Mouse (Mus musculus) forebrain, embryonic 14.5 days (tissue): ENCODE measurements at regions not wholly inside any gene's neighbourhood (a gene's known extent, or its start where the extent isn't known, plus 50 kb on each side); places are given as distances from the start of the nearest gene placed in this dataset.
A peak's percentile ranks its signal among the peaks of the same experiment; 100 is the strongest.

Source experiments
- ATAC-seq: fragments of 200-750 bp; cut with Nextera tagmentation; 2 replicates; pipeline ENCODE4 v1.8.0; 2017; ENCODE audit warnings: mild to moderate bottlenecking, moderate library complexity
- DNase-seq: peaks from one replicate; pipeline ENCODE4 v3.0.0-alpha.2; 2015; ENCODE audit warnings: low spot score
- H3K27ac ChIP-seq: fragments of 300-500 bp; sonication (generic); 2 replicates; pipeline ENCODE4 v1.5.1; 2014; ENCODE audit warnings: low read depth, mild to moderate bottlenecking, control low read depth, low read length, moderate library complexity
- H3K27me3 ChIP-seq: fragments of 300-500 bp; sonication (generic); replicated peaks from 2 replicates; pipeline ENCODE4 v1.6.1; 2014; ENCODE audit warnings: low read length, control low read depth, mixed read lengths; ENCODE audit not compliant: control insufficient read depth, insufficient read depth
- H3K36me3 ChIP-seq: fragments of 300-500 bp; sonication (generic); 2 replicates; pipeline ENCODE4 v1.6.1; 2014; ENCODE audit warnings: low read length, control low read depth; ENCODE audit not compliant: control insufficient read depth, insufficient read depth
- H3K4me1 ChIP-seq: fragments of 300-500 bp; sonication (generic); 2 replicates; pipeline ENCODE4 v1.6.1; 2014; ENCODE audit warnings: antibody characterized with exemption, low read length, control low read depth; ENCODE audit not compliant: control insufficient read depth, insufficient read depth
- H3K4me2 ChIP-seq: fragments of 300-500 bp; sonication (generic); 2 replicates; pipeline ENCODE4 v1.6.1; 2014; ENCODE audit warnings: mild to moderate bottlenecking, control low read depth, low read length
- H3K4me3 ChIP-seq: fragments of 300-500 bp; sonication (generic); 2 replicates; pipeline ENCODE4 v1.5.1; 2014; ENCODE audit warnings: low read depth, low read length, control low read depth
- H3K9ac ChIP-seq: fragments of 300-500 bp; sonication (generic); 2 replicates; pipeline ENCODE4 v1.6.1; 2014; ENCODE audit warnings: mild to moderate bottlenecking, low read length, control low read depth, moderate library complexity
- H3K9me3 ChIP-seq: fragments of 300-500 bp; sonication (generic); replicated peaks from 2 replicates; pipeline ENCODE4 v1.6.1; 2016; ENCODE audit warnings: low read length, control low read depth, mixed read lengths; ENCODE audit not compliant: control insufficient read depth
- WGBS: fragments of 180-500 bp; shearing (Covaris S2); extraction: QIAGEN DNeasy Blood & Tissue Kit; methylation state at CpG from one replicate; pipeline ENCODE4 v1.1.7; 2014; 5-methylcytosine and 5-hydroxymethylcytosine counted together

GRCm38 (mm10) chr1:60641324-60641764, 74.4 kb upstream of the Raph1 start:
- Histone ChIP-seq H3K4me1 (peaks cover 13% of the 10 kb centered on the region), H3K4me3 (no peak overlapping the region), H3K27me3 (no peaks in the 10 kb centered on the region), H3K27ac (no peak overlapping the region), H3K9ac (no peak overlapping the region), H3K36me3 (no peaks in the 10 kb centered on the region), H3K9me3 (no peaks in the 10 kb centered on the region), H3K4me2 (no peak overlapping the region)
- ATAC-seq (no peak), DNase-seq (no peak)
- WGBS = 62% methylated on average over 7 of the region's 7 CpGs

- no peaks in the 10 kb centered on the region for H3K4me1 ChIP-seq
- H3K27me3 ChIP-seq = no peaks in the 10 kb centered on the region
- no peak overlapping the region for H3K4me2 ChIP-seq
- WGBS = 50% methylated on average over 2 of the region's 2 CpGs
- H3K36me3 ChIP-seq = no peaks in the 10 kb centered on the region
- DNase-seq = peak; percentile 65
- H3K9ac ChIP-seq = no peak overlapping the region
- no peak overlapping the region for H3K27ac ChIP-seq
- no peaks in the 10 kb centered on the region for H3K9me3 ChIP-seq
- no peak overlapping the region for H3K4me3 ChIP-seq
- 0 out of 2 replicates have a peak, but pooled peaks have one; percentile 34 for ATAC-seq
Observed at GRCm38 (mm10) chr1:60639536-60639935, 72.6 kb upstream of the Raph1 start.

- no peak overlapping the region for H3K4me3 ChIP-seq
- ATAC-seq = no peak
- no peak overlapping the region for H3K4me2 ChIP-seq
- no peaks in the 10 kb centered on the region for H3K27me3 ChIP-seq
- DNase-seq = no peak
- H3K27ac ChIP-seq = no peak overlapping the region
- H3K36me3 ChIP-seq = no peaks in the 10 kb centered on the region
- no peaks in the 10 kb centered on the region for H3K4me1 ChIP-seq
- H3K9me3 ChIP-seq = no peaks in the 10 kb centered on the region
- no peak overlapping the region for H3K9ac ChIP-seq
- 70% methylated on average over 2 of the region's 2 CpGs for WGBS
Observed at GRCm38 (mm10) chr1:60639059-60639458, 72.2 kb upstream of the Raph1 start.

GRCm38 (mm10) chr1:60636802-60637452, 70.0 kb upstream of the Raph1 start:
- 76% methylated on average over 3 of the region's 3 CpGs for WGBS
- no peak overlapping the region for H3K9ac ChIP-seq
- ATAC-seq = no peak
- H3K9me3 ChIP-seq = no peaks in the 10 kb centered on the region
- no peaks in the 10 kb centered on the region for H3K27me3 ChIP-seq
- H3K27ac ChIP-seq = no peak overlapping the region
- no peak overlapping the region for H3K4me3 ChIP-seq
- DNase-seq = no peak
- no peaks in the 10 kb centered on the region for H3K36me3 ChIP-seq
- no peaks in the 10 kb centered on the region for H3K4me1 ChIP-seq
- H3K4me2 ChIP-seq = no peak overlapping the region

GRCm38 (mm10) chr1:60627786-60628453, 61.0 kb upstream of the Raph1 start:
- H3K4me2 ChIP-seq = no peak overlapping the region
- WGBS = 20% methylated on average over 9 of the region's 9 CpGs
- no peak overlapping the region for H3K9ac ChIP-seq
- H3K36me3 ChIP-seq = no peaks in the 10 kb centered on the region
- no peak overlapping the region for H3K4me3 ChIP-seq
- ATAC-seq = no peak
- H3K9me3 ChIP-seq = no peaks in the 10 kb centered on the region
- no peak for DNase-seq
- 0 out of 2 replicates have a peak overlapping the region, but pooled peaks have one; percentile 5 for H3K27ac ChIP-seq
- H3K27me3 ChIP-seq = no peaks in the 10 kb centered on the region
- H3K4me1 ChIP-seq = peaks cover 4% of the 10 kb centered on the region; the same call in 1 of the 2 replicates

GRCm38 (mm10) chr1:60627367-60627766, 60.5 kb upstream of the Raph1 start:
- no peak overlapping the region for H3K9ac ChIP-seq
- H3K9me3 ChIP-seq = no peaks in the 10 kb centered on the region
- H3K4me3 ChIP-seq = no peak overlapping the region
- no peaks in the 10 kb centered on the region for H3K36me3 ChIP-seq
- H3K4me2 ChIP-seq = no peak overlapping the region
- H3K27ac ChIP-seq = no peak overlapping the region
- no peak for DNase-seq
- no peak for ATAC-seq
- no peaks in the 10 kb centered on the region for H3K27me3 ChIP-seq
- peaks cover 4% of the 10 kb centered on the region; the same call in 1 of the 2 replicates for H3K4me1 ChIP-seq
- WGBS = 19% methylated on average over 4 of the region's 4 CpGs

GRCm38 (mm10) chr1:60625698-60626486, 59.0 kb upstream of the Raph1 start:
- peak; percentile 62 for DNase-seq
- ATAC-seq = peak; percentile 88
- Histone ChIP-seq H3K4me3 (no peak overlapping the region), H3K36me3 (no peaks in the 10 kb centered on the region), H3K27me3 (no peaks in the 10 kb centered on the region), H3K9me3 (no peaks in the 10 kb centered on the region), H3K27ac (peak overlapping the region; percentile 46; the same call in 1 of the 2 replicates), H3K4me1 (peaks cover 4% of the 10 kb centered on the region; the same call in 1 of the 2 replicates), H3K9ac (no peak overlapping the region), H3K4me2 (peak overlapping the region; percentile 17; the same call in 1 of the 2 replicates)
- 61% methylated on average over 15 of the region's 17 CpGs for WGBS

GRCm38 (mm10) chr1:60624231-60624630, 57.3 kb upstream of the Raph1 start:
- H3K27ac ChIP-seq = no peak overlapping the region
- DNase-seq (no peak), ATAC-seq (no peak)
- no peak overlapping the region for H3K4me2 ChIP-seq
- 87% methylated on average over 4 of the region's 4 CpGs for WGBS
- H3K4me3 ChIP-seq = no peak overlapping the region
- H3K36me3 ChIP-seq = no peaks in the 10 kb centered on the region
- H3K27me3 ChIP-seq = no peaks in the 10 kb centered on the region
- peaks cover 4% of the 10 kb centered on the region; the same call in 1 of the 2 replicates for H3K4me1 ChIP-seq
- no peaks in the 10 kb centered on the region for H3K9me3 ChIP-seq
- H3K9ac ChIP-seq = no peak overlapping the region
